Mouse (Mus musculus) MEL (cell line): ENCODE measurements around the gene Pak6. TPM values are rescaled to one million over a fixed set of nuclear protein-coding genes. Genes with fewer than 3 reads are reported as not detected.

Experiments used
- DNase-seq: peaks from one replicate; pipeline ENCODE4 v3.0.0; 2011; ENCODE audit warnings: low read depth, low spot score
- H3K27ac ChIP-seq: 2 replicates; pipeline ENCODE4 v1.5.1; 2012; ENCODE audit warnings: low read depth, mild to moderate bottlenecking, control low read depth, low read length, moderate library complexity; ENCODE audit not compliant: control insufficient read depth
- H3K27me3 ChIP-seq, 2 experiments: fragments of 150-350 bp in 1 of 2; sonication (generic) in 1 of 2; 2 replicates each; pipeline ENCODE4 v1.6.1; 2012; ENCODE audit warnings: low read length in 2 of 2, mild to moderate bottlenecking in 2 of 2, improper control_type of control experiment in 1 of 2, moderate library complexity in 1 of 2; ENCODE audit not compliant: insufficient read depth in 2 of 2, control insufficient read depth in 1 of 2
- H3K36me3 ChIP-seq, 2 experiments: 2 replicates each; pipeline ENCODE4 v1.6.1; 2012 to 2014; ENCODE audit warnings: low read length in 2 of 2, improper control_type of control experiment in 1 of 2, inconsistent platforms in 1 of 2, mild to moderate bottlenecking in 1 of 2; ENCODE audit not compliant: insufficient read depth in 2 of 2, control insufficient read depth in 1 of 2
- H3K4me1 ChIP-seq, 2 experiments: fragments of 150-350 bp in 1 of 2; sonication (generic) in 1 of 2; 2 replicates each; pipeline ENCODE4 v1.6.1; 2012; ENCODE audit warnings: low read length in 2 of 2, improper control_type of control experiment in 1 of 2, mild to moderate bottlenecking in 1 of 2; ENCODE audit not compliant: insufficient read depth in 2 of 2, control insufficient read depth in 1 of 2
- H3K4me3 ChIP-seq, 2 experiments: fragments of 150-350 bp in 1 of 2; sonication (generic) in 1 of 2; 2 replicates each; pipeline ENCODE4 v1.5.1; 2012; ENCODE audit warnings: low read depth in 2 of 2, low read length in 2 of 2, mild to moderate bottlenecking in 2 of 2, moderate library complexity in 2 of 2, control low read depth in 1 of 2, improper control_type of control experiment in 1 of 2; ENCODE audit not compliant: control insufficient read depth in 1 of 2, insufficient read depth in 1 of 2
- H3K79me2 ChIP-seq: 2 replicates; pipeline ENCODE4 v1.6.1; 2012; ENCODE audit warnings: mild to moderate bottlenecking, low read length, moderate library complexity; ENCODE audit not compliant: control insufficient read depth, poor library complexity, insufficient read depth
- H3K9ac ChIP-seq: 2 replicates; pipeline ENCODE4 v1.6.1; 2012; ENCODE audit warnings: low read depth, mild to moderate bottlenecking, control low read depth, low read length, moderate library complexity; ENCODE audit not compliant: control insufficient read depth, poor library complexity, severe bottlenecking
- H3K9me3 ChIP-seq: fragments of 150-350 bp; sonication (generic); replicated peaks from 2 replicates; pipeline ENCODE4 v1.6.1; 2012; ENCODE audit warnings: mild to moderate bottlenecking, low read length, improper control_type of control experiment, moderate library complexity; ENCODE audit not compliant: insufficient read depth
- BHLHE40 ChIP-seq: IDR thresholded peaks from 2 replicates; pipeline ENCODE4 v1.6.1; 2012; ENCODE audit warnings: low read depth, mild to moderate bottlenecking, inconsistent platforms, low read length, improper control_type of control experiment, borderline replicate concordance
- CHD2 ChIP-seq: IDR thresholded peaks from 2 replicates; pipeline ENCODE4 v1.6.1; 2011; ENCODE audit warnings: low read length, improper control_type of control experiment
- CTCF ChIP-seq, 3 experiments: IDR thresholded peaks in 2 of 3; conservative IDR thresholded peaks in 1 of 3; 2 replicates each; pipeline ENCODE4 v1.5.1; 2011 to 2012; ENCODE audit warnings: low read length in 3 of 3, low read depth in 2 of 3, mild to moderate bottlenecking in 2 of 3, improper control_type of control experiment in 1 of 3, inconsistent platforms in 1 of 3, mixed read lengths in 1 of 3, moderate library complexity in 1 of 3; ENCODE audit not compliant: control insufficient read depth in 1 of 3, insufficient read depth in 1 of 3, poor library complexity in 1 of 3, severe bottlenecking in 1 of 3
- E2F4 ChIP-seq: IDR thresholded peaks from 2 replicates; pipeline ENCODE4 v1.6.1; 2011; ENCODE audit warnings: low read depth, low read length, improper control_type of control experiment, borderline replicate concordance
- ELF1 ChIP-seq: IDR thresholded peaks from 2 replicates; pipeline ENCODE4 v1.6.1; 2014; ENCODE audit warnings: low read depth, mild to moderate bottlenecking, inconsistent platforms, low read length, improper control_type of control experiment, moderate library complexity
- ETS1 ChIP-seq: IDR thresholded peaks from 2 replicates; pipeline ENCODE4 v1.6.1; 2012; ENCODE audit warnings: low read depth, mild to moderate bottlenecking, inconsistent platforms, low read length, improper control_type of control experiment, moderate library complexity
- GABPA ChIP-seq: IDR thresholded peaks from 2 replicates; pipeline ENCODE4 v1.6.1; 2012; ENCODE audit warnings: low read depth, mild to moderate bottlenecking, inconsistent platforms, low read length, improper control_type of control experiment, moderate library complexity
- GATA1 ChIP-seq: IDR thresholded peaks from 2 replicates; pipeline ENCODE4 v1.6.1; 2011; ENCODE audit warnings: low read depth, low read length, improper control_type of control experiment
- HCFC1 ChIP-seq: IDR thresholded peaks from 2 replicates; pipeline ENCODE4 v1.6.1; 2012; ENCODE audit warnings: low read depth, mild to moderate bottlenecking, inconsistent platforms, low read length, improper control_type of control experiment, moderate library complexity
- JUND ChIP-seq: IDR thresholded peaks from 2 replicates; pipeline ENCODE4 v1.6.1; 2011; ENCODE audit warnings: low read depth, mild to moderate bottlenecking, improper control_type of control experiment, low read length
- KAT2A ChIP-seq: conservative IDR thresholded peaks from 2 replicates; pipeline ENCODE4 v1.6.1; 2012; ENCODE audit warnings: low read depth, low read length, improper control_type of control experiment, inconsistent platforms
- MAFK ChIP-seq: IDR thresholded peaks from 2 replicates; pipeline ENCODE4 v1.6.1; 2011; ENCODE audit warnings: low read depth, mild to moderate bottlenecking, low read length, improper control_type of control experiment, borderline replicate concordance
- MAX ChIP-seq: IDR thresholded peaks from 2 replicates; pipeline ENCODE4 v1.6.1; 2011; ENCODE audit warnings: low read length, improper control_type of control experiment
- MAZ ChIP-seq: IDR thresholded peaks from 2 replicates; pipeline ENCODE4 v1.6.1; 2012; ENCODE audit warnings: low read depth, mild to moderate bottlenecking, inconsistent platforms, low read length, improper control_type of control experiment
- MEF2A ChIP-seq: IDR thresholded peaks from 2 replicates; pipeline ENCODE4 v1.6.1; 2014; ENCODE audit warnings: low read depth, mild to moderate bottlenecking, inconsistent platforms, low read length, improper control_type of control experiment; ENCODE audit not compliant: poor library complexity, insufficient replicate concordance, severe bottlenecking; ENCODE audit errors: extremely low read depth
- MXI1 ChIP-seq: IDR thresholded peaks from 2 replicates; pipeline ENCODE4 v1.6.1; 2011; ENCODE audit warnings: mild to moderate bottlenecking, low read depth, low read length, improper control_type of control experiment
- MYB ChIP-seq: IDR thresholded peaks from 2 replicates; pipeline ENCODE4 v1.6.1; 2011; ENCODE audit warnings: mild to moderate bottlenecking, low read depth, low read length, improper control_type of control experiment
- MYC ChIP-seq: IDR thresholded peaks from 2 replicates; pipeline ENCODE4 v1.6.1; 2011; ENCODE audit warnings: low read depth, mild to moderate bottlenecking, low read length, improper control_type of control experiment, moderate library complexity
- NELFE ChIP-seq: IDR thresholded peaks from 2 replicates; pipeline ENCODE4 v1.6.1; 2011; ENCODE audit warnings: low read depth, low read length, improper control_type of control experiment
- NRF1 ChIP-seq: IDR thresholded peaks from 2 replicates; pipeline ENCODE4 v1.6.1; 2014; ENCODE audit warnings: low read depth, mild to moderate bottlenecking, inconsistent platforms, low read length, improper control_type of control experiment, moderate library complexity; ENCODE audit not compliant: poor library complexity, insufficient read depth, severe bottlenecking
- POLR2A ChIP-seq, 2 experiments: IDR thresholded peaks; 2 replicates each; pipeline ENCODE4 v1.6.1; 2011 to 2012; ENCODE audit warnings: low read length in 2 of 2, mild to moderate bottlenecking in 2 of 2, control low read depth in 1 of 2, improper control_type of control experiment in 1 of 2, low read depth in 1 of 2, moderate library complexity in 1 of 2; ENCODE audit not compliant: control insufficient read depth in 1 of 2, insufficient read depth in 1 of 2, poor library complexity in 1 of 2
- POLR2AphosphoS2 ChIP-seq: IDR thresholded peaks from 2 replicates; pipeline ENCODE4 v1.6.1; 2011; ENCODE audit warnings: low read length, improper control_type of control experiment
- POLR2AphosphoS5 ChIP-seq: IDR thresholded peaks from 2 replicates; pipeline ENCODE4 v1.6.1; 2012; ENCODE audit warnings: low read depth, borderline replicate concordance, mild to moderate bottlenecking, inconsistent platforms, low read length, moderate library complexity, mixed read lengths
- RAD21 ChIP-seq: IDR thresholded peaks from 2 replicates; pipeline ENCODE4 v1.6.1; 2011; ENCODE audit warnings: mild to moderate bottlenecking, low read depth, low read length, improper control_type of control experiment
- RCOR1 ChIP-seq: IDR thresholded peaks from 2 replicates; pipeline ENCODE4 v1.6.1; 2012; ENCODE audit warnings: low read depth, mild to moderate bottlenecking, inconsistent platforms, low read length, improper control_type of control experiment
- SIN3A ChIP-seq: IDR thresholded peaks from 2 replicates; pipeline ENCODE4 v1.6.1; 2012; ENCODE audit warnings: low read length, improper control_type of control experiment, inconsistent platforms
- SMC3 ChIP-seq: IDR thresholded peaks from 2 replicates; pipeline ENCODE4 v1.6.1; 2011; ENCODE audit warnings: low read depth, low read length, improper control_type of control experiment
- TAL1 ChIP-seq: IDR thresholded peaks from 2 replicates; pipeline ENCODE4 v1.6.1; 2012; ENCODE audit warnings: mild to moderate bottlenecking, inconsistent platforms, low read length, moderate library complexity, mixed read lengths
- TBP ChIP-seq: IDR thresholded peaks from 2 replicates; pipeline ENCODE4 v1.8.0; 2011; ENCODE audit warnings: low read depth, low read length, improper control_type of control experiment
- TCF12 ChIP-seq: IDR thresholded peaks from 2 replicates; pipeline ENCODE4 v1.6.1; 2014; ENCODE audit warnings: low read depth, mild to moderate bottlenecking, inconsistent platforms, low read length, improper control_type of control experiment, moderate library complexity
- UBTF ChIP-seq: IDR thresholded peaks from 2 replicates; pipeline ENCODE4 v1.6.1; 2012; ENCODE audit warnings: low read depth, mild to moderate bottlenecking, inconsistent platforms, low read length, improper control_type of control experiment, moderate library complexity, borderline replicate concordance; ENCODE audit not compliant: insufficient read depth
- USF1 ChIP-seq: IDR thresholded peaks from 2 replicates; pipeline ENCODE4 v1.6.1; 2014; ENCODE audit warnings: low read depth, mild to moderate bottlenecking, inconsistent platforms, low read length, improper control_type of control experiment, moderate library complexity
- USF2 ChIP-seq, 2 experiments: IDR thresholded peaks; 2 replicates each; pipeline ENCODE4 v1.6.1; 2011 to 2012; ENCODE audit warnings: improper control_type of control experiment in 2 of 2, low read length in 2 of 2, borderline replicate concordance in 1 of 2, inconsistent platforms in 1 of 2, low read depth in 1 of 2, mild to moderate bottlenecking in 1 of 2; ENCODE audit not compliant: insufficient read depth in 1 of 2
- ZC3H11A ChIP-seq: IDR thresholded peaks from 2 replicates; pipeline ENCODE4 v1.6.1; 2012; ENCODE audit warnings: low read depth, mild to moderate bottlenecking, inconsistent platforms, low read length, improper control_type of control experiment
- ZKSCAN1 ChIP-seq: IDR thresholded peaks from 2 replicates; pipeline ENCODE4 v1.6.1; 2012; ENCODE audit warnings: low read depth, mild to moderate bottlenecking, inconsistent platforms, low read length, improper control_type of control experiment, moderate library complexity
- ZNF384 ChIP-seq: IDR thresholded peaks from 2 replicates; pipeline ENCODE4 v1.6.1; 2012; ENCODE audit warnings: low read depth, mild to moderate bottlenecking, inconsistent platforms, low read length, improper control_type of control experiment
- polyA plus RNA-seq, 2 experiments: library from polyadenylated mRNA; stranded (reverse) in 1 of 2; unstranded in 1 of 2; fragments of >175 nt in 1 of 2; fragments of >200 nt in 1 of 2; gene quantifications; 2 replicates each; pipeline versions ENCODE4 v1.2.1 to v1.2.4; 2012; ENCODE audit warnings: low replicate concordance in 2 of 2, low read depth in 1 of 2; ENCODE audit not compliant: insufficient read length in 2 of 2, insufficient read depth in 1 of 2, missing spikeins in 1 of 2
- total RNA-seq: library from RNA; depleted of rRNA; stranded (reverse); fragments of 300-350 nt; gene quantifications from 2 replicates; pipeline ENCODE4 v1.2.3, GENCODE M21; 2012

Gene Pak6
- total and polyA plus RNA-seq, 3 experiments = 25.4 to 25.9 TPM; not detected in 1

DNA sequence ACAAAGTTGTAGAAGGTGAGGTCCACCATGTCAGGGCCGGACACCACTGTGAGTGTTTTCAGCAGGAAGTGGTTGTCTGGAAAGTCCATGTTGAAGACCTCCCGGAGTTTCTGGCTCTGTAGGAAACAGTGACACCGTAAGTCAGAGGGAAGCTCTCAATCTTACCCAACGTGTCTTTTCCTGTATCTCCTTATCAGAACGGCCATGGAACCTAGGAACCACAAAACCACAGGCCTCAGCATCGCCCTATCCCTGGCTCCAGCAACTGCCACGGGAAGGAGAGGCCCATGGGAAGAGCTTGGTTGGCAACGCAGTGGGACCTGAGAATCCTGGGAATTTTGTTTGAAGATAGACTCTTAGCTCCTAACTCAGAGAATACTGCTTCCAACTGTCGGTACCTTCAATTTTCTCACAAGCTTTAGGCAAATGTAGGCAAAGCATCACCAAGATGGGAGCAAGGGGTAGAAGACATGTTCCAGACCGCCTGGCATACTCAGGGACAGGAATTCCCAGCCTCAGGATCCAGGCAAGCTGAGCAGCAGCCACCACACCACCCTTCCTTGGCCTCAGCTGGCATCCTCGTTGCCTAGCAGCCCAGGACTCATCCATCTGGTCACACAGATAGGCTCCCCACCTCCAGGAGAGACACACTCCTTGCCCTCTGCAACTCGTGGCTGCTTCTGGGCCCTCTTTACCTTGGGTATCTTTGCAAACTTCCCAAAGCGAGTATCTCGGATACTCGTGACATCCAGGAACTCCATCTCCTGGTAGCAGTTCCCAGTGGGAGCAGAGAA lies 60.8 kb downstream of the Pak6 start:
- H3K27me3 ChIP-seq = no peaks in the 10 kb centered on the region
- no peaks in the 10 kb centered on the region for H3K9me3 ChIP-seq
- peak; percentile 76 for DNase-seq
- H3K4me1 ChIP-seq = peaks cover 7 to 32% of the 10 kb centered on the region in 2 experiments; a peak in 3 of 4 replicates
- no peak overlapping the region for H3K9ac ChIP-seq
- H3K27ac ChIP-seq = peak overlapping the region; percentile 20; the same call in 1 of the 2 replicates
- H3K36me3 ChIP-seq = peaks cover 0 to 20% of the 10 kb centered on the region in 2 experiments; a peak in 3 of 4 replicates
- H3K4me3 ChIP-seq = no peak overlapping the region
- H3K79me2 ChIP-seq = peaks cover 15% of the 10 kb centered on the region
- TF ChIP-seq MAZ (no peak), ELF1 (peak; percentile 19; the same call in 1 of the 2 replicates), POLR2A (IDR thresholded peaks at IDR 0.05; ENCODE audit: control insufficient read depth in 1 of 2, insufficient read depth in 1 of 2, low read depth in 1 of 2, low read length in 2 of 2, poor library complexity in 1 of 2) (no peak; a peak in 1 of 4 replicates), TAL1 (peak; percentile 67), UBTF (no peak), RAD21 (no peak), CHD2 (no peak), POLR2AphosphoS2 (no peak), CTCF (IDR thresholded peaks at IDR 0.05 in 2 of 3, conservative IDR thresholded peaks at IDR 0.05 in 1 of 3; ENCODE audit: control insufficient read depth in 1 of 3, insufficient read depth in 1 of 3, low read depth in 2 of 3, low read length in 3 of 3, poor library complexity in 1 of 3, severe bottlenecking in 1 of 3) (no peak), GABPA (no peak), MXI1 (no peak), TBP (no peak), TCF12 (peak; percentile 84), MYC (no peak), ZNF384 (no peak), MEF2A (no peak), BHLHE40 (0 out of 2 replicates have a peak, but pooled peaks have one; percentile 23), ZKSCAN1 (no peak), SIN3A (peak; percentile 52; the same call in 1 of the 2 replicates), NRF1 (no peak), KAT2A (no peak), GATA1 (peak; percentile 85), E2F4 (no peak), HCFC1 (no peak), POLR2AphosphoS5 (no peak), ZC3H11A (no peak), NELFE (no peak), MAFK (no peak; the same call in 1 of the 2 replicates), MAX (no peak), USF1 (no peak), RCOR1 (peak; percentile 87), USF2 (IDR thresholded peaks at IDR 0.05; ENCODE audit: borderline replicate concordance in 1 of 2, insufficient read depth in 1 of 2, low read depth in 1 of 2, low read length in 2 of 2) (no peak), MYB (peak; percentile 82), JUND (no peak), SMC3 (0 out of 2 replicates have a peak, but pooled peaks have one; percentile 3), ETS1 (peak; percentile 62; the same call in 1 of the 2 replicates)
